Mouse (Mus musculus): Measurements from ENCODE around the gene D630036H23Rik.

GRCm38 (mm10) chr12:36380254-36380653 is 1.7 kb downstream of the D630036H23Rik start:
- no peak for TF ChIP-seq CTCF (IDR thresholded peaks at IDR 0.05; ENCODE audit: borderline replicate concordance, extremely low read depth, insufficient read depth, insufficient read length)
- TF ChIP-seq POLR2A (IDR thresholded peaks at IDR 0.05; ENCODE audit: borderline replicate concordance, extremely low read depth, insufficient read depth, insufficient read length, poor library complexity, severe bottlenecking) = no peak
